Mouse (Mus musculus) MEL (cell line): ENCODE data around the gene Elovl3.

ENCODE experiments used
- POLR2A ChIP-seq, 2 experiments: IDR thresholded peaks; 2 replicates each; pipeline ENCODE4 v1.6.1; 2011 to 2012; ENCODE audit warnings: low read length in 2 of 2, mild to moderate bottlenecking in 2 of 2, control low read depth in 1 of 2, improper control_type of control experiment in 1 of 2, low read depth in 1 of 2, moderate library complexity in 1 of 2; ENCODE audit not compliant: control insufficient read depth in 1 of 2, insufficient read depth in 1 of 2, poor library complexity in 1 of 2
- SIN3A ChIP-seq: IDR thresholded peaks from 2 replicates; pipeline ENCODE4 v1.6.1; 2012; ENCODE audit warnings: low read length, improper control_type of control experiment, inconsistent platforms

DNA sequence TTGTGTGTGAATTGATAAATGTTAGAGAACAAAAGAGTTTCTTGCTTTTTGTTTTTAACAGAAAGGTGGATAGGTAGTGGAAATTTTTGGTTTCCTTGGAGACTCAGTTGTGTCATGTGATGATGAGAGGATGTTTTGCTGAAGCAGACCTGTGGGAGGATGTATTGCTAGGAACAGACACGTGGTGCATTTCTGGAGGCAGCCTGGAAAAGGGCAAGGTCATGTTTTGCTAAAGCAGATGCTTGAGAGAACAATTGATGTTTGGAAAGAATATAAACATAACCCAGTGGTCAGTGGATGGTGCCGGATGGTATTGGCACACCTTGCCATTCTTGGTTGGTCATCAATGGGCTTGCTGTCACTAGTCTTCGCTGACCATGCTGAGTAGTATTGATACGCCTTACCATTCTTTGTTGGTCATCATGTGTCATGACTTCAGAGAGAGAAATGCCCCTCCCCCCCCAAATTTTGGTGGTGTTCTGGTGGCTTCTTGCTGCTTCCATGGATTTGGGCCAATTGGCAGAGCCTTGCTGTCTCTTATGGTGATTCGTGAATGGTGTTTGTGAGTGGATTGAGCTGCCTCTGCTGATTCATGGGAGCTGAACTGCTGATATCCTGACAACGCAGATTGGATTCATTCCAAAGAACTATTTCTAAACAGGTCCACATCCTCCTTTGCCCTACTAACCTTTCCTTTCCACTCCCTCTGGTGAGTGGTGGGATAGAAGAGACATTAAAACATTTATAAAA lies 28.1 kb upstream of the Elovl3 start:
- TF ChIP-seq SIN3A = no peak
- TF ChIP-seq POLR2A (IDR thresholded peaks at IDR 0.05; ENCODE audit: control insufficient read depth in 1 of 2, insufficient read depth in 1 of 2, low read depth in 1 of 2, low read length in 2 of 2, poor library complexity in 1 of 2) = no peak
